Mouse (Mus musculus) ovary, postnatal 36 days (tissue): Measurements from ENCODE around the gene Wdr46.

Experiments
- DNase-seq: peaks from one replicate; pipeline ENCODE4 v3.0.0; 2022; ENCODE audit warnings: low spot score, mixed read lengths

Gene Wdr46

GRCm38 (mm10) chr17:33911052-33911812 lies 29.2 kb upstream of the Wdr46 start:
- DNase-seq: no peak

DNA sequence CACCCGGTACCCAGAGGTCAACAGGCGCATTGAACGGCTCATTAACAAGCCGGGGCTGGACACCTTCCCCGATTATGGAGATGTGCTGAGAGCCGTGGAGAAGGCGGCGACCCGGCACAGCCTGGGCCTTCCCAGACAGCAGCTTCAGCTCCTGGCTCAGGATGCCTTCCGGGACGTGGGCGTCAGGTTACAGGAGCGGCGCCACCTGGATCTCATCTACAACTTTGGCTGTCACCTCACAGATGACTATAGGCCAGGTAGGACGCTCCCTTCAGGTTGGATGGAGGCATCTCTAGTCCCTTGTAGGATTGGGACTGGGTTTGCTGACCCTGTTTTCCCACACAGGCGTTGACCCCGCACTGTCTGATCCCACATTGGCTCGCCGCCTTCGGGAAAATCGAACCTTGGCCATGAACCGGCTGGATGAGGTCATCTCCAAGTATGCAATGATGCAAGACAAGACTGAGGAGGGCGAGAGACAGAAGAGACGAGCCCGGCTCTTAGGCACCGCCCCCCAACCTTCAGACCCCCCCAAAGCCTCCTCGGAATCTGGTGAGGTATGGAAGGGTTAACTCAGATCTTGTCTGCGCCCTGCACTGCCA lies 28.5 kb upstream of the Wdr46 start:
- no peak for DNase-seq

- no peak for DNase-seq
These were observed 27.2 kb upstream of the Wdr46 start for GRCm38 (mm10) chr17:33913264-33913663.

- no peak for DNase-seq
These were observed 26.6 kb upstream of the Wdr46 start for GRCm38 (mm10) chr17:33913905-33914304.

DNA sequence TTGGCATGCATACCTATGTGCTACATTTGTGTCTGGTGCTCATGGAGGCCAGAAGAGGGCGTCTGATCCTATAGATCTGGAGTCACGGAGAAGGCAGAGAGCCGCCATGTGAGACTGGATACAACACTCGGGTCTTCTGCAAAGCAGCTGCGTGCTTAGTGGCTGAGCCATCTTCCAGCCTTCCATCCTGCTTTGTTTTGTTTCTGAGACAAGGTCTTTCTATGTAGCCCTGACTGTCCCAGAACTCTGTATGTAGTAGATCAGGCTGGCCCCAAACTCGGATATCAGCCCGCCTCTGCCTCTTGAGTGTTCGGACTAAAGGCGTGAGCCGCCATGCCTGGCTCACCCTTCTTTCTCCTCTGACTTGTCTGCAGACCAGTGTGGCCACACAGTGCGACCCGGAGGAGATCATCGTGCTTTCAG lies 25.5 kb upstream of the Wdr46 start:
- no peak for DNase-seq

DNA sequence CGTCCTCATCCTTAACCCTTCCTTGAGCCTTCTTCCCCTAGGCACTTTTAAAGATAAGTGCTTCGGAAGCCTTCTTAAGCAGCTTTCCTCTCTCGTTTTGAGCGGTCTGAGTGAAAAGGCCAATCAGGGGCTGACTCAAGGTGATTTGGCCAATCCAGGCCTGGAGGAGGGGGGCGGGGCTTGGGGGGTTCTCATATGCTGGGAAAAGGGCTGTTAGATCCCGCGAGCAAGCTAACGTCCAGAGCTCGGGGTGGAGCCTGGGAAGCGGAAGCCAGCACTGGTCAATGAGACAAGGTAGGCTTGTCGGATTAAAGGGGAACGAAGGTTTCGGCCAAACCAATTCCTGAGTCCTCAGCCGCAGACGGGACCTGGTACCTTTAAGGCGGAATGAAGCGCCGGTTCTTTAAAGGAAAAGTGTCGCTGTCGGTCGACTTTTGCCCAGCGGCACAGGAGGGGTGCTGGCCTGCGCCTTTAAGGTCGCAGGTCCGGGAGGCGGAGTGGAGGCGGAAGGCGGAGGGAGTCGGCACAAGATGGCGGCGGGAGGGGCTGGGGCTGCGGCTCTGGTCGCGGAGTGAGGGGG lies 24.7 kb upstream of the Wdr46 start, which contains the start of the genes Tapbp and Zbtb22:
Gene Tapbp, plus strand, starts transcription at position 229 of the 580 bp plus-strand sequence.
Gene Zbtb22, plus strand, starts transcription at position 234 of the 580 bp plus-strand sequence.
- peak; percentile 94 for DNase-seq

- DNase-seq: no peak
These were observed 24.2 kb upstream of the Wdr46 start for GRCm38 (mm10) chr17:33916294-33916693.

- DNase-seq: no peak
These were observed 23.4 kb upstream of the Wdr46 start for GRCm38 (mm10) chr17:33916847-33917655.

DNA sequence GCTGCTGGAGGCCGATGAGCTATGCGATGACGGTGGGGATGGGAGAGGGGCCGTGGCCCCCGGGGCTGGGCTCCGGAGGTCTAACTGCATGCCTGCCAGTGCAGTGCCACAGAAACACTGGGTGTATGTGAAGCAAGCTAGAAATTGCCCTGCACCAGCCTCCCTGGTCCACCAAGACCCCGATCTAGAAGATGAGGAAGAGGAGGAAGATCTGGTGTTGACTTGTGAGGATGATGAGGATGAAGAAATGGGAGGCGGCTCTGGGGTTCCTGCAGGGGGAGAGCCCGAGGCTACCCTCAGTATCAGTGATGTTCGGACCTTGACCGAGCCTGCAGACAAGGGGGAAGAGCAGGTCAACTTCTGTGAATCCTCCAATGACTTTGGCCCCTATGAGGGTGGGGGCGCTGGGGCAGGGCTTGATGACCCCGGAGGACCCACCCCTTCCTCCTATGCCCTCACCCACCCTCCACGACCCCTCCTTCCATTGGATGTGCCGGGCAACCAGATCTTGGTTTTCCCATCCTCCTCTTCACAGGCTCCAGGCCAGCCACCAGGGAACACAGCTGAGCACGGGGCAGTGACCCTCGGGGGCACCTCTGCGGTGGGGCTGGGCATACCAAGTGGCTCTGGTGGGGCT lies 22.7 kb upstream of the Wdr46 start:
- DNase-seq: no peak

DNA sequence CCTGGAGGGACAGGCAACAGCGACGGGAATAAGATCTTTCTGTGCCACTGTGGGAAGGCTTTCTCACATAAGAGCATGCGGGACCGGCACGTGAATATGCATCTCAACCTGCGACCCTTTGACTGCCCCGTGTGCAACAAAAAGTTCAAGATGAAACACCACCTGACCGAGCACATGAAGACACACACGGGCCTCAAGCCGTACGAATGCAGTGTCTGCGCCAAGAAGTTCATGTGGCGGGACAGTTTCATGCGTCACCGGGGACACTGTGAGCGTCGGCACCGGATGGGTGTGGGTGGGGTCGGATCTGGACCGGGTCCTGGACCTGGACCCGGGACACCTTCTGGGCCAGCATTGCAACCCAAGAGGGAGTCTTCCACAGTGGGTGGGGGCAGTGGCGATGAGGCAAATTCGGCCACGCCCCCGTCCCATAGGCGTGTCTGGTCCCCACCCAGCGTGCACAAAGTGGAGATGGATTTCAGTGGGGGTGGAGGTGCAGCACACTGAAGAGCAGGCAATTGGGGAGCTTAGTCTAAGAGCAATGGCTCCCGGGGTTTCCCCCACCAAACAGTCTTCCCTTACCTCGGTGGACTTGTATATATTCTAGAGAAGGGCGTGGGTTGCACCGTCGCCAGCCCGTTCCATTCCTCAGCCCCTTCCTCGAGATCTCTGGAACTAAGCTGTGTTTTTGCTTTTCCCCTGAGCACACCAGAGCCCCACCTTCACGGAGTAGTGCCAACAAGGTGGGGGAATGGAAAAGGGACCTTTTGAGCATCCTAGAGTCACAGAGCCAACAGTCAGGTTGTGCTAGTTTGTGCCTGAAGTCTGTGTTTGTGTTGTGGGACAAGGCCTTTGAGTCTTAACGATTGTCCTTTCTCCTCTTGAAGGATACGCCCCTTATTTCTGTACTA lies 21.9 kb upstream of the Wdr46 start:
- DNase-seq: no peak

GRCm38 (mm10) chr17:33919351-33920281 lies 20.8 kb upstream of the Wdr46 start:
- peak; percentile 87 for DNase-seq

DNA sequence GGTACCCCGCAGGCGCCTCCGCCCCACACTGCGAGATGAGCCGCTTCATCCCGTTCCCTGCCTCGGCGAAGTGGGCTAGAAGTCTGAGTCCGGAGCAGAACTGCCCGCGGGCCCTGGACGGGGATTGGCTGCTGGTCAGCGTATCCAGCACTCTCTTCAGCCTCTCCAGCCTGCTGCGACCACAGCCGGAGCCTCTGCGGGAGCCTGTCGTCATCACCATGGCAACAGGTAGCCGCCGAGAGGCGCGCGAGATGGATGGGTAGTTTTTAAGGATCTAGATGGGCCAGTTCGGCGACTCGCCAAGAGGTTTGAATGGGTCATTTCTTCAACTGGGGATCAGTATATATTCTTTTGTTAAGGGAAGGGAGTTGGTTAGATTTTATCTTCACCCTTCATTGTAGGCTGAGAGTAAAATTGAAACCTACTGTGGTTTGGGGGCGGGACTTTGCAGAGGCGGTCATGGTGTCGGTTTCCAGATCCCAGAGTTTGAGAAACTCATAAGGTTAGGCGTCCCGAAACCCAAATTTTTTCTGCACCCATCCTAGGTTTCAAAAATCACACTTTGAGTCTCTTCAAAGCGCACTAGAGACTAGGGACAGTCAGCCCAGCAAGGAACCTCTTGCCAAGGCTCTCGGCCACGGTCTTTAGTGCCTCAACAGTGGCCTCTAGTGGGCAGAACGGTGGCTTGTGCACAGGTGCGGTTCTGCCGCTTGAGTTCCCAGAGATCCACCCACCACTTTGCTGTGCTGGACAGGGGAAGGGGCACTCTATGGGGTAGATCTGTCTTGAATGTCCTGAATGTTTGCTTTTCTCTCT lies 20.0 kb upstream of the Wdr46 start:
- DNase-seq: peak; percentile 78

GRCm38 (mm10) chr17:33921361-33921760 lies 19.1 kb upstream of the Wdr46 start:
- no peak for DNase-seq

DNA sequence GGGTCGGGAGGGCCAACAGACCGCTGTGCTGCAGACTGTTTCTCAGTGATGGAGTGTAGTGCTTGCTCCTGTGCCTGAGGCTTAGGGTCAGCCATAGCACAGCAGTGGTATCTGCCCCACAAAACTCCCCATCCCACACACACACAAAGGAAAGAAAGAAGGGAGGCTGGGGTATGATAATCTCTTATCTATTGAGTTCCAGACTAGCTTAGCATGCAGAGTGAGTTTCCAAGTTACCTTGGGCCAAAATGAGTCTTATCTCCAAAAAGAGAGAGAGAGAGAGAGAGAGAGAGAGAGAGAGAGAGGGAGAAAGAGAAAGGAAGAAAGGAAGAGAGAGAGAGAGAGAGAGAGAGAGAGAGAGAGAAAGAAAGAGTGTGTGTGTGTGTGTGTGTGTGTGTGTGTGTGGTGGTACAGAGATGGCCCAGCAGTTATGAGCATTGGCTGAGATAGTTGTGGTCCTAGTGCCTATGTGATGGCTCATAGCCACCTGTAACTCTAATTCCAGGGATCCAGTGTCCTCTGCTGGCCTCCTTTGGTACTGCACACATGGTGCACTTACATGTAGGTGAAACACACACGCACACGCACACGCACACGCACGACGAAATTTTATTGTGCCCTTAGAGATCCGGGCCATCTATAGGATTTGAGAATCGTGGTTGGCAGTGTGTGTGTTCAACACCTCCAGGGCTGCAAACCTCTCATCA lies 15.7 kb upstream of the Wdr46 start:
- peak; percentile 13 for DNase-seq

- peak; percentile 8 for DNase-seq
These were observed 14.9 kb upstream of the Wdr46 start for GRCm38 (mm10) chr17:33925406-33926116.

DNA sequence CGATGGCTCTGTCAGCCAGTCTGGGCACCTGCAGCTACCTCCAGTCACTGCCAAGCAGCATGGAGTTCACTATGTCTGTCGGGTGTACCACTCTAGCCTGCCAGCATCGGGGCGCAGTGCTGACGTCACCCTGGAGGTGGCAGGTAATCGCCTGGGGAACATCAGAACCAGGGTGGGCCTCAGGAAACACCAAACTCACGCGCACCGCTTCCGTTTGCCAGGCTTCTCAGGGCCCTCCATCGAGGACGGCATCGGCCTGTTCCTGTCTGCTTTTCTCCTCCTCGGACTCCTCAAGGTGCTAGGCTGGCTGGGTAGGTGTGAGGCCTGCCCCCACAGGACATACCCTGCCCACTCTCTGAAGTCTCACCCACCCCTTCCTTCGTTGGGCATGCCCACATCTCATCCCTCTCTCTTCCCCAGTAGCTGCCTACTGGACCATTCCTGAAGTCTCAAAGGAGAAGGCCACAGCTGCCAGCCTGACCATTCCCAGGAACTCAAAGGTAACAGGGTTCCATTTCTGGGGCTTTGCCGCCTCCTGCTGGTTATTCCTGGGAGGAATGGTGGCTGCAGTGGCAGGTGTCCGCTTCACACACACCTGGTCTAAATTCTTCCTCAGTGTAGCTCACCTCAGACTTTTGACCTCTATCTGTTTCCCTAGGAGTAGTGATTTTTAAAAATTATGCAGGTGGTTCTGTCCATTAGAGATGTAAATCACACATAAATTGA lies 14.1 kb upstream of the Wdr46 start:
- peak; percentile 29 for DNase-seq
